Mouse (Mus musculus): ENCODE data around the gene Cyp2c67. TPM values are rescaled to one million over a fixed set of nuclear protein-coding genes. Genes with fewer than 3 reads are reported as not detected.
"Not testable (repeated sequence)": the region's sequence is repeated elsewhere in the genome, so short reads cannot be mapped to it uniquely, and the experiment has no call there.

Cyp2c67 gene
- total RNA-seq (2015) (not detected in 2 replicates), total RNA-seq (2017) (not detected in 2 replicates)

GRCm38 (mm10) chr19:39648938-39649337 is at the start of gene Cyp2c67:
Gene Cyp2c67 (minus strand): TSS chr19:39649051.
- ATAC-seq (ENCODE audit: poor library complexity, severe bottlenecking) = no peak

GRCm38 (mm10) chr19:39665650-39666049 is 16.8 kb upstream of the Cyp2c67 start:
- ATAC-seq (ENCODE audit: poor library complexity, severe bottlenecking) = not testable (repeated sequence)

- ATAC-seq (ENCODE audit: poor library complexity, severe bottlenecking) = no peak
Measured at GRCm38 (mm10) chr19:39652381-39652780, 3.5 kb upstream of the Cyp2c67 start.

GRCm38 (mm10) chr19:39647519-39647918 is 1.3 kb downstream of the Cyp2c67 start:
- ATAC-seq (ENCODE audit: poor library complexity, severe bottlenecking) = no peak

DNA sequence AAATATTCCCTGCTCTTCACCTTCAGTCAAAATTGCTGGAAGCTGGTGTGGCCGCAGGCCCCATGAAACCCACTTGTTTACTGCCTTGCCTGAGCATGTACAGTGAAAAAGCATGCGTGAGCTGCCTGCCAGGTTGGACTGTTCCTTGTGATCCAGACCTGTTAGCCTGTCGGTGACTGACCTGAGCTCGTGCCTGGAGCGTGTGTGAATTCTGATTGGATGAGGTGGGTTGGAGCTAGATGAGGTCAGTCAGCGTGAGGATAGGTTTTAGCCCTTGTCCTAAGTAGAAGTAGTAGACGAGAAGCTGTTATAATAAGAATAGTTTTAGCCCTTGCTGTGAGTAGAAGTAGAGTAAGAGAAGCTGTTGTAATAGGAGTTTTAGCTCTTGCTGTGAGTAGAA is 4.3 kb downstream of the Cyp2c67 start:
- ATAC-seq (ENCODE audit: poor library complexity, severe bottlenecking) = not testable (repeated sequence)

Other genes with a start within 250 kb of the Cyp2c67 start
- gene Cyp2c38, start 186.0 kb downstream of the Cyp2c67 start, total RNA-seq (2015) = not detected in 2 replicates
- gene Cyp2c38, start 186.0 kb downstream of the Cyp2c67 start, total RNA-seq (2017) = not detected in 2 replicates
- gene Cyp2c39, start 138.2 kb downstream of the Cyp2c67 start, total RNA-seq (2015) = not detected in 2 replicates
- not detected in 2 replicates for gene Cyp2c39, start 138.2 kb downstream of the Cyp2c67 start, total RNA-seq (2017)
- gene Cyp2c68, start 92.0 kb upstream of the Cyp2c67 start, total RNA-seq (2015) = not detected in 2 replicates
- not detected in 2 replicates for gene Cyp2c68, start 92.0 kb upstream of the Cyp2c67 start, total RNA-seq (2017)
- not detected in 2 replicates for gene Cyp2c40, start 163.8 kb upstream of the Cyp2c67 start, total RNA-seq (2015)
- gene Cyp2c40, start 163.8 kb upstream of the Cyp2c67 start, total RNA-seq (2017) = not detected in 2 replicates
- gene Cyp2c69, start 237.7 kb upstream of the Cyp2c67 start, total RNA-seq (2015) = not detected in 2 replicates
- gene Cyp2c69, start 237.7 kb upstream of the Cyp2c67 start, total RNA-seq (2017) = not detected in 2 replicates